Mouse (Mus musculus) granulocyte monocyte progenitor cell, adult 5-6 weeks (primary cell): ENCODE results near the gene Kctd2. TPM values are rescaled to one million over a fixed set of nuclear protein-coding genes. Genes with fewer than 3 reads are reported as not detected.
"Not testable (repeated sequence)": the region's sequence is repeated elsewhere in the genome, so short reads cannot be mapped to it uniquely, and the experiment has no call there.

Experiments used
- ATAC-seq: replicated peaks from 2 replicates; pipeline ENCODE4 v1.8.0; 2016; ENCODE audit warnings: mild to moderate bottlenecking, moderate TSS enrichment, inconsistent platforms; ENCODE audit not compliant: poor library complexity, severe bottlenecking
- total RNA-seq, 2 experiments: library from RNA; stranded (forward) in 1 of 2; stranded (reverse) in 1 of 2; fragments of 200-712, 200-1000 nt in 1 of 2; fragments of >200 nt in 1 of 2; fragmentation: Nextera tagmentation in 1 of 2; gene quantifications; 2 replicates each; pipeline ENCODE4 v1.2.3; 2014 to 2017

Gene Kctd2
- total RNA-seq (2014; fragmentation: Nextera tagmentation) (16.4 and 19.4 TPM in 2 replicates), total RNA-seq (2017) (9.5 and 9.6 TPM in 2 replicates)

GRCm38 (mm10) chr11:115419531-115420237, at the start of gene Kctd2, which contains the start of gene Atp5h:
Kctd2 (plus strand) TSS chr11:115420128.
Atp5h (minus strand) TSS chr11:115419962.
- ATAC-seq, result peak; percentile 97

- no peak for ATAC-seq
These were observed 49.6 kb upstream of the Kctd2 start for GRCm38 (mm10) chr11:115370368-115370767.

GRCm38 (mm10) chr11:115371354-115371753, 48.6 kb upstream of the Kctd2 start:
- no peak for ATAC-seq

DNA sequence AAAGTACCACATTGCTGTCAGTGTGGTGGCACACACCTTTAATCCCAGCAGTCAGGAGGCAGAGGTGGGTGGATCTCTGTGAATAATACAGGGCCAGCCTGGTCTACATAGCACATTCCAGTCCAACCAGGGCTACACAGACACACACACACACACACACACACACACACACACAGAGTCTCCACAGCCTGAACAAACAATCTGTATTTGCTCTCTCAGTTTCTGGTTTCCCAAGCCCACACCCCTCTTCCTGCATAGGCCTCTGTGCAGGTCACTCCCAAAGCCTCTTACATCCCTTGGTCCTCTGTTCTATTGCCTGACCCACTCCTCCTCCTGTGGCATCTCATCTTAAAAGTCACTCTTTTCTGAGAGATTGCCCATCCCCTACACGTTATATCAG, 47.9 kb upstream of the Kctd2 start:
- ATAC-seq, result no peak

- no peak for ATAC-seq
These were observed 47.2 kb upstream of the Kctd2 start for GRCm38 (mm10) chr11:115372737-115373136.

DNA sequence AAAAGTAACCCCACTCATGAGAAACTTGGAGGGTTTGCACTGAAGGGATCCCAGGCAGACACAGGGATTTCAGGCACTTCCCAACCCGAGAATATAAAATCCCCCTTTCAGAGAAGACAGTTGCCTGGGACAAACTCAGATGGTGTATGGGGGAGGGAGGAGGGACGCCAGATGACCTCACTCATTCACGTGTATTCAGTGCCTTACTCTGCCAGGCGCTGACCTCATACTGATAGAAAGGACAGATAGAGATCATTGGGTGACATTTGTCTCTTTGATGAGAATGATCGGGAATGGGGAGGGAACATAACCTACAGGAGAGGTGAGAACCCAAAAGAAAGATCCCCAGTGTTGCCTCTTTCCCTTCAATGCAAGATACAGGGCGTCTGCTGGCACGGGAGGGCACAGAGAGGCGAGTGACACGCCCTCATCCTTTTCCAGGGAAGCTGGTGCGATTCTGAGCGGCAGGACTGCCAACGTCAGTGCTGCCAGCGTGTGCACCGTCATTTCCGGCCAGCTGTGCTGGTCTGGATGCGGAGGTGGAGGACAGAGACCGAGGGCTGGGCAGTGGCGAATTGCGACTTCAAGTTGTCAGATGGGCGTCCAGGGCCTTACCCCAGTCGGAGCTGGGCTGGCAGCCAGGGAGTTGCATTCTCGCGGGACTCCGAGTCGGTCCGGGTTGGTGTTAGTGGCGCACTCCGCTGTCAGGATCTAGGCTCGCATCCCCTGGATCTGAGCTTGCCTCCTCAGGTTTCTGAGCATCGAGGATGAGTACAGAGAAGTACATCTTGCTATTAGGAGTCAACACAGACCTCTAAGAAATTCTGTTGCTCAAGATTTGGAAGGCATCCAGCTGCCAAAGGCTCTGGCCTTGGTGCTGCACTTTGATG, 45.9 kb upstream of the Kctd2 start:
- ATAC-seq, result peak; percentile 70

DNA sequence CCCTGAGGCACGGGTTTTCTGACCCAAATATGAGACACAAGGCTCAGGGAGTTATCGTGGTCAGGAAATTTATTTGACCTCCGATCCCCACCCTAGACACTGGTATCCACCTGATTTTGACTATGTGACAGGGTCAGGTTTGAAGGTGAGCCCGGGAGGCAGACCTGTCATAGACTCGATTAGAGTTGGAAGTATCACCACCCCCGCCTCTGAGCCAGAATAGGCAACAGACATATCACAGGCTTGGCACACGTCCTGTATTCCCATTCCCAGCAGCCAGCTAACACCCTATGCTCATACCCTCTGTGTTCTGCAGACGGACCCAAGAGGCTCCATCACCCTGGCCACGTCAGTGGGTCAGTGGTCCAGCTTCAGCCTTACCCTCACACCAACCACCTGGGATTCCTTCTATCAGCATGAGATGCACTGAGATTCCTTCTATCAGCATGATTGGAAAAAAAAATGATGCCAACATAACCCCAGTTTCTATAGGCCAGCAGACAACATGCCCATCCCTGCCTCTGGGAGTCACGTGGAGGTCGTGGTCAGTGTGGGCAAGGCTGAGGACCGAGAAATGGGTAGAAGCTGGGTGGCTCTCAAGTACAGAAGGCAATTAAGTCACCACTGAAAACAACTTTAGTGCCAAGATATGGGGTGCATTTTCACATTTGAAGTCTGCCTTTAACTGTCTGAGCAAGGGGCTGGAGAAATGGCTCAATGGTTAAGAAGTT, 45.1 kb upstream of the Kctd2 start:
- no peak for ATAC-seq

DNA sequence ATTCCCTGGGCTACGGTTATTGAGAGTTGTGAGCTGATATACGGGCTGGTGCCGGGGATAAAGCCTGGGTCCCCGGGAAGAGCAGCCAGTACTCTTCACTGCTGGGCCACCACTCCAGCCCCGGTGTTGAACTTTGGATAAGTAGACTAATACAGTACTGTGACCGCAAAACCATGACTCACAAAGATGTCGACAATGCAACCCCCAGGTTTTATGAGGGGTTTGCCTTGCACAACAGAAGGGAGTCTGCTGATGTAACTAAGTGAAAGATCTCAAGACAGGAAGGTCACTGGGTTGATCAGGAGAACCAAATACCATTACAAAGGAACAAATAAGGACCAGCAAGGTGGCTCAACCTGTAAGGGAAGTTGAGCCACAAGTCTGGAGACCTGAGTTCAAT, 43.2 kb upstream of the Kctd2 start:
- peak; percentile 31 for ATAC-seq

GRCm38 (mm10) chr11:115377254-115377653, 42.7 kb upstream of the Kctd2 start:
- ATAC-seq, result no peak

DNA sequence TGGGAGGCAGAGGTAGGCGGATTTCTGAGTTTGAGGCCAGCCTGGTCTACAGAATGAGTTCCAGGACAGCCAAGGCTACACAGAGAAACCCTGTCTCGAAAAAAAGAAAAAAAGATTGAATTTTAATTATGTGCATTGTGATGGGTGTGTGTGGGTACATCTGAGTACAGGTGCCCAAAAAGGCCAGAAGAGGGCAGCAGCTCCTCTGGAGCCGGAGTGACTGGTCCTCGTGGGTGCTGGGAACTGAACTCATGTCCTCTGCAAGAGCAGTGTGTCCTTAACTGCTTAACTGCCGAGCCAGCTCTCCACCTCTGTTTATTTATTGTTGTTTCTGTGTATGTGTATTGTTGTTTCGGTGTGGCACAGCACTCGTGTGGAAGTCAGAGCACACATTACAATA, 42.1 kb upstream of the Kctd2 start:
- ATAC-seq, result no peak

DNA sequence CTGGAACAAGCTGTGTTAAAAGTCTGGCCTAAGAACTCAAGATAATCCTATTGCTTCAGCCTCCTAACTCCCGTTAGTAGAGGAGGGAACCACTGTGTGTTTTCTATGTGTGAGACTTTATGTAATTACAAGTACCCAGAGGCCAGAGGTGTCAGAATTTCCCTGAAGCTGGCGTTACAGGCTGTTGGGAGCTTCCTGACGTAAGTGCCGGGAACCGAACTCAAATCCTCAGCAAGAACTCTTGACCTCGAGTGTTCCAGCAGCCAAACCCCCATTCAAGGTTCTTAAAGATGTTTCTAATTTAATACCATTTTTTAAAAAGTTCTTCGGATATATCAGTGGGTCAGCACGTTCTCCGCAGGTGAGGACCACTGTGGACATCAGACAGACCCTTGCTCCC, 38.7 kb upstream of the Kctd2 start:
- ATAC-seq, result no peak

- ATAC-seq, result peak; percentile 55
These were observed 38.0 kb upstream of the Kctd2 start, which contains the start of gene Cdr2l for GRCm38 (mm10) chr11:115381743-115382539. Cdr2l (plus strand) TSS chr11:115381916.

DNA sequence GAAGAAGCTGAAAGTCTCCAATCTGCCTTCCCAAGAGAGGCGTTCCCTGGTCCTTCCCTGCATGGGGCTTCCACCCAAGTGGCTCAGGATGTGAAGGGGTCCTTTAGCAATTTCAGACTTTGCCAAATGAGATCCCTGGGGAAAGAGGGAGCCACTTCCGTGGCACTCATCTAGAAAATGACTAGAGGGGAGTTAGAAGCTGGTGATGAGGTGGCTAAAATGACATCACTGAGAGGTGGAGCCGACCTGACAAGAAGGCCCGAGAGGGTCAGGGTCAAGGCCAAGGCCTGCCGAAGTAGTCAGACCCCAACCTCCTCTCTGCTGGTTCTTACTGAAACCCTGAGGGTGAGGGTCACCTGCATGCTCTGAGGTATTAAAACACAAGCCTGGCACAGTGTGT, 37.0 kb upstream of the Kctd2 start:
- ATAC-seq, result no peak

DNA sequence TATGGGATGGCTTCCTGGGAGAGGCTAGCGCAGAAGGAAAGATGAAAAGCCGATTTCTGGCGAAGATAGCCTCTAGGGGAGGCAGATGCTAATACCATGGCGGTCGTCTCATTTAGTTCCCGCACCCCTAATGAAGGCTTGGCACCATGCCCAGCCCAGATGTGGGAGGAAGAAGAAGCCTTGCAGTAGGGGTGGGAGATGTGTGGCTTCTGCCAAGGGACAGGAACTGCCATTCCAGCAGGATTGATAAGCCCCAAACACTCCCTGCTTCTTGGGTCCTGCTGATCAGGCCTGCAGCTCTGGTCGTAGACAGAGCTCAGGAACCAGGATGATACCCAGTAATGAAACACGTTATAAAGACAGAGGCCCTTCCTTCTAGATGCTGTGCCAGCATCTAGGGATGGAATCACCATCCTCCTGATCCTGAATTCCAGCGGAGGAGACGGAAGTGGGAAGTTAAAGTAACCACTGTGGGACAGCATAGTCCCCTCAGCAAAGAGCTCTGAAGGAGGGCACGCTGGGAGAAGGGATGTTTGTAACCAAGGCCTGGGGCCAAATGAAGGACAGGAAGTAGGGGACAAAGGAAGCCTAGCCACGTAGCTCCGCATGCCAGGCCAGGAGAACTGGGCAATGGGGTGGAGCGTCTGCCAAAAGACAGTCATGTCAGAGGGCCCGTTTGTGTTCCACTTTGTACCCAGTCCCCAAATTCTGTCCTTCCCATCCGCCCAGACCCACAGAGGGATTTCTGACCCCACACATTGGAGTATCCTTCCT, 36.0 kb upstream of the Kctd2 start:
- no peak for ATAC-seq

- ATAC-seq, result no peak
These were observed 35.3 kb upstream of the Kctd2 start for GRCm38 (mm10) chr11:115384587-115384986.

- not testable (repeated sequence) for ATAC-seq
These were observed 33.1 kb upstream of the Kctd2 start for GRCm38 (mm10) chr11:115386859-115387258.

DNA sequence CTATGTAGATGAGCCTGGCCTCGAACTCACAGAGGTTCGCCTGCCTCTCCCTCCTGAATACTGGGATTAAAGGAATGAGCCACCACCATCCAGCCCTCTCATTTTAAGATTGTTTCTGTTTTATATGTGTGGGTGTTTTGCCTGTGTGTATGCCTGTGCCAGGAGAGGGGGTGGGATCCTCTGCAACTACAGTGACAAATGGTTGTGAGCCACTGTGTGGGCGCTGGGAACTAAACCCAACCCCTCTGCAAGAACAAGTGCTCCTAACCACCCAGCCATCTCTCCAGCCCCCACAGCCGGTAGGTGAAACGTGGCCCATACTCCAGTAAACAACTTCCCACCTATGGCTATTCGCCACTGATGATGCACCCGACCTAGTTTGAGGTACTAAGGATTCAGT, 28.6 kb upstream of the Kctd2 start:
- no peak for ATAC-seq

DNA sequence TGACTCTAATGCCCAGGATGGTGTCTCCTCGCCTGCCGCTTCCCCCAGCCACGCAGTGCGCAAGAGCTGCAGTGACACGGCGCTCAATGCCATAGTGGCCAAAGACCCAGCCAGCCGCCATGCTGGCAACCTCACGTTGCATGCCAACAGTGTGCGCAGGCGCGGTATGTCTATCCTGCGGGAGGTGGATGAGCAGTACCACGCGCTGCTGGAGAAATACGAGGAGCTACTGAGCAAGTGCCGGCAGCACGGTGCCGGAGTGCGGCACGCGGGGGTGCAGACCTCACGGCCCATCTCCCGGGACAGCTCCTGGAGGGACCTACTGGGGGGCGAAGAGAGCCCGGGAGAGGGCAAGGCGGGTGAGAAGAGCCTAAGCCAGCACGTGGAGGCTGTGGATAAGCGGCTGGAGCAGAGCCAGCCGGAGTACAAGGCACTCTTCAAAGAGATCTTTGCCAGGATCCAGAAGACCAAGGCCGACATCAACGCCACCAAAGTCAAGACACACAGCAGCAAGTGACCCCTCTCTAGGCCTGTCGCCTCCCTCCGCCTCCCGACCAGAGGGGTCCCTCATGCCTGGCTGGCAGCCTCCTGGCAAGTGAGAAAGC, 26.1 kb upstream of the Kctd2 start:
- ATAC-seq, result no peak

- ATAC-seq, result peak; percentile 84
These were observed 21.8 kb upstream of the Kctd2 start for GRCm38 (mm10) chr11:115398085-115398484.
